Mouse (Mus musculus): ENCODE data around the gene Med12. TPM values are rescaled to one million over a fixed set of nuclear protein-coding genes. Genes with fewer than 3 reads are reported as not detected.

Gene Med12
- polyA plus RNA-seq, 1 experiment = 363 TPM

DNA sequence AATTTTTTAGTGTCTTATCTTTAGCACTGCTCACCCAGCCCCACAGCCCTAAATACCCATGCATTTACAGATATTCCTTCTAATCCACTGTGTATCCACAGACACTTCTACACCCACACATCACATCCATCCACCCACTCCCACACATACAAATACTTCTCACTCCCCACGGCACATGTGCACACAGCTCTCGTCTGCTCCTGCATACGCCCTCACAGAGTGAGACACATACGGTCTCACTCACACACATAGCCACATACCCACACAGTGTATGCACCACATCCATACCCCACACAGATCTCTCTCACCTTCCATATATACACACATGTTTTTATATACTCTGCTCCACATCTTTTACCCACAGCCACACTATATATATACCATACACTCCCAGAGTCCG, 35.5 kb downstream of the Med12 start:
- no peak for TF ChIP-seq POLR2A (IDR thresholded peaks at IDR 0.05; ENCODE audit: control insufficient read depth, extremely low read depth, insufficient read depth, low read length, poor library complexity)
- no peak for TF ChIP-seq CTCF (IDR thresholded peaks at IDR 0.05; ENCODE audit: borderline replicate concordance, control insufficient read depth, extremely low read depth, insufficient read depth, low read length, poor library complexity)
- no peaks in the 10 kb centered on the region for H3K36me3 ChIP-seq (ENCODE audit: control insufficient read depth, insufficient read depth, low read length)
- H3K4me3 ChIP-seq (ENCODE audit: control insufficient read depth, insufficient read depth, low read length) = no peak overlapping the region
- H3K4me1 ChIP-seq (replicated peaks; ENCODE audit: control insufficient read depth, insufficient read depth, low read length) = no peaks in the 10 kb centered on the region
- DNase-seq = no peak
- no peaks in the 10 kb centered on the region for H3K27me3 ChIP-seq (ENCODE audit: control insufficient read depth, insufficient read depth, low read length)
- 99% methylated on average over 5 of the region's 5 CpGs for WGBS
- H3K27ac ChIP-seq (ENCODE audit: control insufficient read depth, insufficient read depth, low read length) = no peak overlapping the region

DNA sequence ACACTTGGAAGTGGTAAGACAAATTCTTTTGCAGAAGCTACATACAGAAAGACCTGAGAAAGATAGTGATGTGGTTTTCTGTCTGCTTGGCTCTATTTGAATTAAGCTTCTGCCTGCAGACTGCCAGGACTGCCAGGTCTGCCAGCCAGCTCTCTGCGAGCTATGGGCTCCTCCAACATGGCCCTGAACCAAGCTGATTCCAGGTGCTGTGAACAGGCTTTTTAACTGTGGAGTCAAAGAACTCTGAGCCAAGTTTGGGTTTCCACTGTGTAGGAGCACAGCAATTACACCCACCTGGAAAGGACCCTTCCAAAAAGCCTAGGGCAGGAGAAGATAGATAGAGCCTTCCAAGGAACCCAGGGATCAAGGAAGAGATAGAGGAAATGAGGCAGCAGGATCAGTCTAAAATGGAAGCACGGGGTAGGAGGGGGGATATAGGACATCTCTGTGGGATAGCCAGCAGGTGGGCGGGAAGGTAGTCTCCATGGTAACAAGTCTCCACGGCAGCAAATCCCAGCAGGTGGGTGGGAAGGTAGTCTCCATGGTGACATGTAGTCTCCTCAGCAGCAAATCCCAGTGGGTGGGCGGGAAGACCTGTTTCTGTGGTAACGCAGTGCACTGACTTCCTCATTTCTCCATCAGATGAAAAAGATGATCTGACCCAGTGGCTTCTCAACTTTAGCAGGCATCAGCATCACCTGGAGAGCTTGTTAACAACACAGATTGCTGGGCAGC, 40.0 kb downstream of the Med12 start:
- Histone ChIP-seq H3K4me1 (replicated peaks; ENCODE audit: control insufficient read depth, insufficient read depth, low read length) (peaks cover 8% of the 10 kb centered on the region), H3K36me3 (ENCODE audit: control insufficient read depth, insufficient read depth, low read length) (no peaks in the 10 kb centered on the region), H3K27ac (ENCODE audit: control insufficient read depth, insufficient read depth, low read length) (no peak overlapping the region), H3K4me3 (ENCODE audit: control insufficient read depth, insufficient read depth, low read length) (no peak overlapping the region), H3K27me3 (ENCODE audit: control insufficient read depth, insufficient read depth, low read length) (no peaks in the 10 kb centered on the region)
- no peak for TF ChIP-seq CTCF (IDR thresholded peaks at IDR 0.05; ENCODE audit: borderline replicate concordance, control insufficient read depth, extremely low read depth, insufficient read depth, low read length, poor library complexity)
- no peak for TF ChIP-seq POLR2A (IDR thresholded peaks at IDR 0.05; ENCODE audit: control insufficient read depth, extremely low read depth, insufficient read depth, low read length, poor library complexity)
- DNase-seq = no peak
- 21% methylated on average over 6 of the region's 6 CpGs for WGBS

DNA sequence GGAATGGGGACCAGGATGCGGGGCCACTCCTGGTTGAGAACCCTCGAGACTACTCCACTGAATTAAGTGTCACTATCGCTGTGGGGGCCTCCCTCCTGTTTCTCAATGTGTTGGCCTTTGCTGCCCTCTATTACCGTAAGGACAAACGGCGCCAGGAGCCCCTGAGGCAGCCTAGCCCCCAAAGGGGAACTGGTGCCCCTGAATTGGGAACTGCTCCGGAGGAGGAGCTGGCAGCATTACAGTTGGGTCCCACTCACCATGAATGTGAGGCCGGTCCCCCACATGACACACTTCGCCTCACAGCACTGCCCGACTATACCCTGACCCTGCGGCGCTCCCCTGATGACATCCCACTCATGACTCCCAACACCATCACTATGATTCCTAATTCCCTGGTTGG, 45.9 kb downstream of the Med12 start:
- TF ChIP-seq CTCF (IDR thresholded peaks at IDR 0.05; ENCODE audit: borderline replicate concordance, control insufficient read depth, extremely low read depth, insufficient read depth, low read length, poor library complexity) = no peak
- no peak for TF ChIP-seq POLR2A (IDR thresholded peaks at IDR 0.05; ENCODE audit: control insufficient read depth, extremely low read depth, insufficient read depth, low read length, poor library complexity)
- Histone ChIP-seq H3K36me3 (ENCODE audit: control insufficient read depth, insufficient read depth, low read length) (no peaks in the 10 kb centered on the region), H3K4me1 (replicated peaks; ENCODE audit: control insufficient read depth, insufficient read depth, low read length) (peaks cover 8% of the 10 kb centered on the region), H3K27me3 (ENCODE audit: control insufficient read depth, insufficient read depth, low read length) (no peaks in the 10 kb centered on the region), H3K27ac (ENCODE audit: control insufficient read depth, insufficient read depth, low read length) (no peak overlapping the region), H3K4me3 (ENCODE audit: control insufficient read depth, insufficient read depth, low read length) (no peak overlapping the region)
- 90% methylated on average over 12 of the region's 12 CpGs for WGBS
- DNase-seq = no peak

DNA sequence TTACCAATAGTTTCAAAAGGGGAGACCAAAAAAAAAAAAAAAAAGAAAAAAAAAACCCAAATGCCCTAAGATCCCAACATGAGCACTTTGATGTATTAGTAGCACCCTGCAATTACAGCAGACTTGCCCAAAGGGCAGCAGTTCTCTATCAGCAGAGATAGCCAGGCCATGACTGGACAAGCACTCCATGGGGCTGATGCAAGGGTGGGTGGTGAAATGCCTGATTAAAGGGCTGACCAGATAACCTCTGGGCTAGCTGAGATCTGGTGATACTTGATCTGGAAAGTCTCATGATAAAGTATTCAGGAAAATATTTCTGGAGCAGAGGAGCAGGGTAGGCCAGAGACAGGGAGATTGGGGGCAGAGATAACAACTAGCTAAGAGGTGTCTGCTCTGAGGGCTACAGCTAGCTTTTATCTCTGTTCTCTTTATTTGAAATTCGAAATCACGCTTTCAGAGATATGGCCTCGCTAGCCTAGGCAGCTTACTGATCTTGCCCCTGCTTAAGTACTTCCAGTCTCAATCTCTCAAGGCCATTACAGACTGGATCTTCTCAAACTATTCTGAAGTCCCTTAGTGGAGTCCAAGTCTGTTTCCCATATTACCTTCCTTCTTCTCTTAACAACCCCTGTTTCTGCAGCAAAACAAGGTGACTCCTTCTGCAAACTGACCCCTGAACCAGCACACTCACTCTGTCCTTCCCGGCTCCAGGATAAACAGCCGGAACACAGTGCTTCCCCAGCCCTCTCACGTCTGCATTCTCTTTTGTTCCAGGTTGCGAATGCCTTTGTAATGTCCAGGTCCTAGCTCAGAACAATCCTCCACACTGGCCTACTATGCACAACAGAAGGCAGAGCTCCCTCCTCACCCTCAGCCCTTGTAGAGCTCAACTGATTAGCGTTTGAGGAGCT, 52.4 kb downstream of the Med12 start:
- WGBS = 87% methylated on average over 8 of the region's 8 CpGs
- DNase-seq = no peak
- Histone ChIP-seq H3K4me1 (replicated peaks; ENCODE audit: control insufficient read depth, insufficient read depth, low read length) (no peaks in the 10 kb centered on the region), H3K36me3 (ENCODE audit: control insufficient read depth, insufficient read depth, low read length) (no peaks in the 10 kb centered on the region), H3K4me3 (ENCODE audit: control insufficient read depth, insufficient read depth, low read length) (no peak overlapping the region), H3K27ac (ENCODE audit: control insufficient read depth, insufficient read depth, low read length) (no peak overlapping the region), H3K27me3 (ENCODE audit: control insufficient read depth, insufficient read depth, low read length) (no peaks in the 10 kb centered on the region)
- no peak for TF ChIP-seq POLR2A (IDR thresholded peaks at IDR 0.05; ENCODE audit: control insufficient read depth, extremely low read depth, insufficient read depth, low read length, poor library complexity)
- TF ChIP-seq CTCF (IDR thresholded peaks at IDR 0.05; ENCODE audit: borderline replicate concordance, control insufficient read depth, extremely low read depth, insufficient read depth, low read length, poor library complexity) = no peak

DNA sequence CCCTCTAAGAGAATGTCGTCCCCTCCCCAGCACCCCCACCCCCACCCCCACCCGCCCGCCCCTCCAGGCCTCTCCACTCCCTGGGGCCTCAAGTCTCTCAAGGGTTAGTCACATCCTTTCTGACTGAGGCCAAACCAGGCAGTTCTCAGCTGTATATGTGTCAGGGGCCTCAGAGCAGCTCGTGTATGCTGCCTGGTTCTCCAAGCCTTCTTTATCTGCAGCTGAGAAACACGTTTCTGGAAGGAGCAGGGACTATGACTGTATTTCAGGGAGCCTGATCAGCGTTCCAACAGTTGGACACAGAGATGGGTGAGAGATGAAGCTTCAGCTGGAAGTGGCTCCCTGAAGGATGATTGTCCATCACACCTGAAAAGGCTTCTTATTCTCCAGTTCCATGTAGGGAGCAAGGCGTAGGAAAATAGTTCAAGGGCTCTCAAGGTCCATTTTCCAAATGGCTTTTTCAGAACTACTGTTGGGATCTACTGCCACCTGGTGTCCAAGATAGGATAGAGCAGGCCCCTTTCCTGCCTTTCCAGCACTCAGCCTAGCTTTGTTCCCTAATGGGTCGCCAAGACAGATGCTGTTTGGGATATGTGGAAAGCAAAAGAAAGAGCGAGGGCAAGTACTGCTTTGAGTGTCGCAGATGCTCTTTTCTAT, 55.7 kb downstream of the Med12 start:
- no peak overlapping the region for H3K4me3 ChIP-seq (ENCODE audit: control insufficient read depth, insufficient read depth, low read length)
- no peak for TF ChIP-seq CTCF (IDR thresholded peaks at IDR 0.05; ENCODE audit: borderline replicate concordance, control insufficient read depth, extremely low read depth, insufficient read depth, low read length, poor library complexity)
- no peak for TF ChIP-seq POLR2A (IDR thresholded peaks at IDR 0.05; ENCODE audit: control insufficient read depth, extremely low read depth, insufficient read depth, low read length, poor library complexity)
- no peak overlapping the region for H3K27ac ChIP-seq (ENCODE audit: control insufficient read depth, insufficient read depth, low read length)
- WGBS = 48% methylated on average over 10 of the region's 10 CpGs
- peaks cover 4% of the 10 kb centered on the region for H3K4me1 ChIP-seq (replicated peaks; ENCODE audit: control insufficient read depth, insufficient read depth, low read length)
- H3K27me3 ChIP-seq (ENCODE audit: control insufficient read depth, insufficient read depth, low read length) = no peaks in the 10 kb centered on the region
- no peaks in the 10 kb centered on the region for H3K36me3 ChIP-seq (ENCODE audit: control insufficient read depth, insufficient read depth, low read length)
- DNase-seq = peak; percentile 36

DNA sequence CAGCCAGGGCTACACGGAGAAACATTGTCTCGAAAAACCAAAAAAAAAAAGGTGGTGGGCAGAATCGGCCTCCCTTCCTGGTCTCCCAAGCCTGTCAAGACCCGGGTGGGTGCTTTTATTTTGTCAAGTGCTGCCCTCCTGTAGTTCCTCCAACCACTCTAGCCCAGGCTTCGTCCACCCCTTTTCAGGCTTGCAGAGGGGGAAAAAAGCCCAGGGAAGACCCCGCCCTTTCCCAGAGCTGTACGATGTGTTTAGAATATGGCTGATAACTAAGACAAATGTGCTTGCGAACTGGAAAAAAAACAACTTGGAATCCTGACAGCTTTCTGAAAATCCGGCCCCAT, 58.2 kb downstream of the Med12 start:
- Histone ChIP-seq H3K4me1 (replicated peaks; ENCODE audit: control insufficient read depth, insufficient read depth, low read length) (peaks cover 4% of the 10 kb centered on the region), H3K36me3 (ENCODE audit: control insufficient read depth, insufficient read depth, low read length) (no peaks in the 10 kb centered on the region), H3K27ac (ENCODE audit: control insufficient read depth, insufficient read depth, low read length) (peak overlapping the region; percentile 88), H3K27me3 (ENCODE audit: control insufficient read depth, insufficient read depth, low read length) (no peaks in the 10 kb centered on the region), H3K4me3 (ENCODE audit: control insufficient read depth, insufficient read depth, low read length) (peak overlapping the region; percentile 53)
- no peak for TF ChIP-seq CTCF (IDR thresholded peaks at IDR 0.05; ENCODE audit: borderline replicate concordance, control insufficient read depth, extremely low read depth, insufficient read depth, low read length, poor library complexity)
- 41% methylated on average over 9 of the region's 9 CpGs for WGBS
- DNase-seq = no peak

Measured in thymus, adult 2 months (tissue).